Mouse (Mus musculus) stomach, postnatal 0 days (tissue): ENCODE data around the gene Stk39.

Source experiments
- CTCF ChIP-seq: IDR thresholded peaks from 2 replicates; pipeline ENCODE4 v1.5.1; 2016; ENCODE audit warnings: antibody characterized with exemption, low read depth, mild to moderate bottlenecking, moderate library complexity
- EP300 ChIP-seq: optimal IDR thresholded peaks from 2 replicates; pipeline ENCODE3; 2016; ENCODE audit warnings: antibody characterized with exemption

- TF ChIP-seq EP300 (no peak), CTCF (no peak)
These were observed 34.9 kb downstream of the Stk39 start for GRCm38 (mm10) chr2:68437216-68437615.
